Mouse (Mus musculus) mature B cell (primary cell): ENCODE data around the gene Mzt1.
"Not testable (repeated sequence)": the region's sequence is repeated elsewhere in the genome, so short reads cannot be mapped to it uniquely, and the experiment has no call there.

Experiments
- in situ Hi-C: fragments of 300-500 bp; cut with MboI; formaldehyde crosslinking; loops from 2 replicates; pipeline ENCODE4 v1.14.3; 2019

Gene Mzt1

GRCm38 (mm10) chr14:99046031-99046781 is at the start of gene Mzt1, which contains the start of gene Bora:
TSS of gene Mzt1 (minus strand) at chr14:99046134.
TSS of gene Bora (plus strand) at chr14:99046222.
- in situ Hi-C loops: loop anchor here (10.0 kb wide), 1 partner anchor 49 kb away; the partner anchor contains the start of genes Dis3 and Pibf1

- in situ Hi-C loops: no loop called here
Observed at GRCm38 (mm10) chr14:99088947-99089346, 43.0 kb upstream of the Mzt1 start.

DNA sequence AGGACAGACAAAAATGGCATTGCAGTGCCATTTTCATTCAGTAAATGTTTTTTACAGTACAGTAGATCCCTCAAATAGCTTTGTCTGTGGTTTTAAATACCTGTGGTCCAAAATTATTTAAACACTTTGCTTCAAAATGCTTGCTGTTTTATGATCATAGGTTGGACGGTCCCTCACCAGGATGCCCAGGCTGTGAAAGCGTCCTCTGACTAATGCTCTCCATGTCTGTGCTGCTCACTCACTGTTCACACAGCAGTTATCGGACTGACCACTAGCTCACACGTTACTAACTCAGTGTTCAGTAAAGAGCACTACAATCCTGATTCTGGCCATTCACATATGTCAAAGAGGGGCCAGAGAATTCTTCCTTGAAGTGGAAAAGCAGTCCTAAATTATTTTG is 25.2 kb upstream of the Mzt1 start:
- in situ Hi-C loops: no loop called here

DNA sequence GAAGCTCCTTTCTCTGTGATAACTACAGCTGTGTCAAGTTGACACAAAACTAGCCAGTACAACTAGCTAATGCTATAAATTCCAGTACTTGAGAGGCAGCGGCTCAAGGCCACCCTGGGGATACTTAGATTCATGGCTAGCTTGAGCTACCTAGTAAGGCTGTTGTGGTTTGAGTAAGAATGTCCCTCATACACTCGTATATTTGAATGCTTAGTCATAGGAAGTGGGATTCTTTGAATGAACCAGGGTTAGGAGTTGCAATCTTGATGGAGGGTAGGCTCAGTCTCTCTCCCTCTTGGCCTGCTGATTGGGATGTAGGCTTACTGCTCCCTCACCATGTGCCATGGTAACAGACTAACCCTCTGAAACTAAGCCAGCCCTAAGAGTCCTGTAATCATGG is 17.2 kb upstream of the Mzt1 start:
- in situ Hi-C loops: no loop called here

DNA sequence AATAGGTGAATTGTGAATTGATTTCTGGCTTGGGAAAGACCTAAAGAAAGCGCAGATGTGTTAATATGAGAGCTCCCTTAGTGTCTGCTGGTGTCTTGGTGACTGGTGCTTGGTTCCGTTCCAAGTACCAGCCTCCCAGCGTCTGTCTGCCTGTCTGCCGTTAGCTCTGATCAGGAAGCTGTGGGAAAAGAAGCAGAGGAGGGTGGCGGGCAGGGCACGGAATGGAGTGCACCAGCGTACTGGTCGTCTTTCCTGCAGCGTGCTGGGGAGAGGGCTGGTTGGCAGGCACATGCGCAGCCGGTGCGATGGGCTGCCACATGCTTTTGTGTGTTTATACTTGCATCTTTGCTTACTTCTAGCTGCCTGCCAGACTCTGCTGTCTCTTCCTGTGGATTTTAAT is 14.7 kb upstream of the Mzt1 start:
- in situ Hi-C loops: no loop called here

DNA sequence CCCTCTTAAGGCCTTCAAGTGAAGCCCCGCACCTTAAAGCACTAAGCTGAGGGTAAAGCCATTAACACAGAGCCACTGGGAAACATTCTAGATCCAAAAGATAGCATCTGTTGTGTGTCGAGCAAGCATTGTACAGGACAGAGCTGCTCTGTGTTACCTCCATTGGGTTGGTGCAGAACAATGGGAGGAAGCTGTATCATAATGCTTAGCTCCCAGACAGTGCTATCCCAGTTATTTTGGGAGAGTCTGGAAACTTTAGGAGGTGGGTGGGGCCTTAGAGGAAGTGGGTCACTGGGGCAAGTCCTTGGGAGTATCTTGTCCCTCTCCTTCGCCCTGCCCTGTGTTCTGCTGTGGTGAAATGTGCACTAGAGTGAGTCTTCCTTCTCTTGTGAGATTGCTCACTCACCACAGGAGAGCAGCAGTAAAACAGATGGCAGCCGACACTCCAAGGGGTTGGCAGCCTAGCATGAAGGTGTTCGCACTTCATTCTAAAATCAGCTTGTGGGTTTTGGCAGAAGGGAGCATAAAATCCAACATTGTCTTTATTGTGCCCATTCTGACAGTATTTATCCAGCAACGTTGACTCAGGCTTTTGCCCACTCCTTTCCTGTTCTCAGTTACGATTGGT is 13.1 kb upstream of the Mzt1 start:
- in situ Hi-C loops: no loop called here

DNA sequence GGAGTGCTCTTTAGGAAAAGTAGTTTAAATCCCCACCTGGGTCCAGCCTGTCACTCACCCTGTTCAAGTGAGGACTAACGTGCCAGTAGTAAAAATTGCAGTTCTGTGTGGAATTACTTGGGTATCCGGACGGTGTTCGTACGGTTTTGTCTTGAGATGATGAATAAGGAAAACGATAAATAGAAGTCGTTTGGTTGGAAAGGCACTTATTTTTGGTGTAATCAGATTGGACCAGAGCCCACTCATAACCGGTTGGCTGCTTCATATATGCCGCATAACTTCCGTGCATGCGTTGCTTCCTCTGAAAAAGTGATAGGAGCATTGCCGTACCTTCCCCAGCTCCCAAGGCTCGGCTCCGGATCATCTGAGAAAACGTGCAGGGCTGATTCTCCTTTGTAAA is 848 bp upstream of the Mzt1 start:
- in situ Hi-C loops: loop anchor here (10.0 kb wide), 1 partner anchor 48 kb away; the partner anchor contains the start of genes Dis3 and Pibf1

GRCm38 (mm10) chr14:99045378-99046030 is 430 bp downstream of the Mzt1 start:
- in situ Hi-C loops: loop anchor here (10.0 kb wide), 1 partner anchor 49 kb away; the partner anchor contains the start of genes Dis3 and Pibf1

- in situ Hi-C loops: loop anchor here (10.0 kb wide), 1 partner anchor 50 kb away; the partner anchor contains the start of genes Dis3 and Pibf1
Observed at GRCm38 (mm10) chr14:99044718-99045117, 1.2 kb downstream of the Mzt1 start.

GRCm38 (mm10) chr14:99044096-99044495 is 1.8 kb downstream of the Mzt1 start:
- in situ Hi-C loops: loop anchor here (10.0 kb wide), 1 partner anchor 51 kb away; the partner anchor contains the start of genes Dis3 and Pibf1

DNA sequence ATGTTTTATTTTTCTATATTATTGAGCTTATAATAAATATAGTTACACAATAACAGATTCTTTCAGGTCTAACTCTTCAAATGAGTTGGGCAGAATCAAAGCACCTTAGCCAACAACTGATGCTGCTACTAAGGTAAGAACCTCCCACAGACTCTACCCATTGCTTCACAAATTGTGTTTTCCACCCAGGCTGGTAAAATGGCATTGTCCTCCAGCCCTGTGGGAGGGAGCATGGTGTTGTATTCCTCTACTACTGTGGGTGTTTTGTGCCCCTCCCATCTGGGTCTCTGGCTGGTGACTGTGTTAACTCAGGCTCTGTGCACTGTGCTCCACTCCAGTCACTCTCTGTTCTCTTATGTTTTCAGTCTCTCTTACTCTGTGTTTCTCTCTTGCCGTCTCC is 2.4 kb downstream of the Mzt1 start:
- in situ Hi-C loops: loop anchor here (10.0 kb wide), 1 partner anchor 51 kb away; the partner anchor contains the start of genes Dis3 and Pibf1

DNA sequence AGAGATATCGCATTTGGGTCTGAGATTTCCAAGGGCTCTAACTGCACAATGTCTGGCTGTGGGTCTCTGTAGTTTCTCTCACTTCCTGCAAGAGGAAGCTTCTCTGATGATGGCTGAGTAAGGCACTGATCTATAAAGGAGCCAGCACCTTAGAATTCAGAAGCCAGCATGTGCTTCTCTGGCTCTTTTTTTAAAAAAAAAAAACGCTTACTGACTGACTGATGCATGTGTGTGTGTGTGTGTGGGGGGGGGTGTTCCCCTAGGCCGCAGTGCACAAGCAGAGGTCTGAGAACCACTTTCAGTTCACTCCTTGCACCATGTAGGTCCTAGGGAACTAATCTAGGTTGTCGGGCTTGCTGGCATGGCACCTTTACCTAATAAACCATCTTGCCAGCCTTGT is 4.5 kb downstream of the Mzt1 start:
- in situ Hi-C loops: loop anchor here (10.0 kb wide), 1 partner anchor 53 kb away; the partner anchor contains the start of genes Dis3 and Pibf1

DNA sequence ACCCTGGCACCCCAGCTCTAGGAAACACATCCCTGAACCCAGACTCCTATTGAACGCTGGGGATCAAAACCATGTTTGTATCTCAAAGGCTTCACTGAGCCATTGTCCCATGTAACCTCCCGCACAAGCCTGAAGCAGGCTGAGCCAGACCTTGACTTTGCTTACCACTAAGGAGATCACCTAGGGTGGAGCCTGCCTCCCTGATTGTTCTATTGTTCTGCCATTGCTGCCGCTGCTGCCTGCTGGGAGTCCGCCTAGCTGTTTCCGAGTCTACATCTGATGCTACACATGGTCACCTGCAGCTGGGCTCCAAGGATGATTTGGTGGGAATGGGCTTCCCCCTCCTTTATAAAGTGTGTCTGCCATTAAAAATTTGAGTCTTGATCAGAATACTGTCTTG is 6.6 kb downstream of the Mzt1 start:
- in situ Hi-C loops: not testable (repeated sequence)

- in situ Hi-C loops: no loop called here
Observed at GRCm38 (mm10) chr14:99037703-99038102, 8.2 kb downstream of the Mzt1 start.

- in situ Hi-C loops: no loop called here
Observed at GRCm38 (mm10) chr14:99036039-99036438, 9.9 kb downstream of the Mzt1 start.

- in situ Hi-C loops: not testable (repeated sequence)
Observed at GRCm38 (mm10) chr14:99034851-99035250, 11.1 kb downstream of the Mzt1 start.

- in situ Hi-C loops: no loop called here
Observed at GRCm38 (mm10) chr14:99032596-99032995, 13.3 kb downstream of the Mzt1 start.

GRCm38 (mm10) chr14:99031337-99031873 is 14.5 kb downstream of the Mzt1 start:
- in situ Hi-C loops: no loop called here

GRCm38 (mm10) chr14:99029987-99030386 is 15.9 kb downstream of the Mzt1 start:
- in situ Hi-C loops: no loop called here

GRCm38 (mm10) chr14:99022346-99023086 is 23.4 kb downstream of the Mzt1 start:
- in situ Hi-C loops: no loop called here

DNA sequence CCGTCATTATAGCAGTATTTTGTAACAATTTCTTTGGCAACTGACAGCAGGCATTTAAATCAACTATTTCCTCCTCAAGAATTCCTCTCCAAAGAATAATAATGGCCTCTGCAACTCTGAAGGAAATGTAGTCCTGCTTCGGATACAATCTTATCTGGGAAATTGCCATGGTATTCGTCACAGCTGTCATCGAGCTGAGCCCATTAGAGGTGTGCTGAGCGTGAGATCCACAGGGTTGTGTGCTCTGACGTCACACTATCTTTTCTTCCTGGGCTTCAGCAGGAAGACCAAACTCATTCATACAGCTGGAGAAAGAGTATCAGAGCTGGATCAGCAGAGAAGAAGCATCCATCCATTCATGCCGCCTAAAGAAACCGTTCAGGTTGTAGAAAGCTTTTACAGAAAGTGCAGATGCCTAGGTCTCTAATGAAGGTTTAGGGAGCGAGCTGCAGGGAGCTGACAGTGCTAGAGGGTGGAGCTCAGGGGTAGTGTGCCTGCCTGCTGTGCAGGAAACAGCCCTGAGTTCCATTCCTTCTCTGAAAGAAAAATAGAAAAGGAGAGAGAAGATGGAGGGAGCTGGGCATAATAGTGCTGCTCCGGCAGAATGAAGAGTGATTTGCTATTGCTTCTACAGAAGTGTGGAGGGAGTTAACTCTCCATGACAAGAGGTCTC is 26.7 kb downstream of the Mzt1 start:
- in situ Hi-C loops: no loop called here
